Mouse (Mus musculus) A20 (cell line): ENCODE measurements around the gene Plekha5.
A peak's percentile ranks its signal among the peaks of the same experiment; 100 is the strongest.
"Not testable (repeated sequence)": the region's sequence is repeated elsewhere in the genome, so short reads cannot be mapped to it uniquely, and the experiment has no call there.

Experiments used
- DNase-seq: peaks from one replicate; pipeline ENCODE4 v3.0.0-alpha.2; 2011; ENCODE audit warnings: low read depth, low spot score

Plekha5 gene

DNA sequence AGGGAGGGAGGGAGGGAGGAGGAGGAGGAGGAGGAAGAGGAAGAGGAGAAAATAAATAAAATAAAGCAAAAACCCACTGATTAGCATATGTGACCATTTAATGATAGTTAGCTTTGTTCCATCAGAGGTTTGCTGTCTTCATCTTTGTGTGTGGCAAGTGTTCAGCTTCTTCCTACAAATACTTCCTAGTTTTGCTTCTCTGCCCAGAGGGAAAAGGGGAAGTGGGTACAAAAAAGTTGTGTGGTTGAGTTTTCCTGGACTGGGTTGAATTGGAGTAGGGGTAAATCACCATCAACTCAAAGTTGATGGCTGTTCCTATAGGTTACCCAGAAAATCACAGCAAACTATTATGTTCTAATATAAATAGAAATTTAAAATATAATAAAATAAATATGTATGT, 65.7 kb downstream of the Plekha5 start:
- no peak for DNase-seq

DNA sequence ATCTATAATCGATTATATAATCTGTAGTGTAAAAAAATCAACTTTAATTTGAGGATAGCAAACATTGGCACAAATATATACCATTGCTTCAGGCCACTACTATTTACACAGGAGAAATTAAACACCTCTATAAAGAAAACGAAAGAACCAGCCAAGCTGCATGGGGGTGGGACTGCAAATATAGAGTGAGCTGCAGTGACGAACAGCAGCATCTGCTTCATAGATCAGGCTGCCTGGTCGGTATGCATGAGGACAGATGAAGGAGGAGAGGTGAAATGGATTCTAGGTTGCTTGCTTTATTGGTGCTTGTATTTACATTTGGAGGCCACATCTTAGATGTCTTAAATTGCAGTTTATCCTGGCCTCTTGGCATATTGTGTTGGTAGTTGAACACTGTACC, 66.4 kb downstream of the Plekha5 start:
- no peak for DNase-seq

DNA sequence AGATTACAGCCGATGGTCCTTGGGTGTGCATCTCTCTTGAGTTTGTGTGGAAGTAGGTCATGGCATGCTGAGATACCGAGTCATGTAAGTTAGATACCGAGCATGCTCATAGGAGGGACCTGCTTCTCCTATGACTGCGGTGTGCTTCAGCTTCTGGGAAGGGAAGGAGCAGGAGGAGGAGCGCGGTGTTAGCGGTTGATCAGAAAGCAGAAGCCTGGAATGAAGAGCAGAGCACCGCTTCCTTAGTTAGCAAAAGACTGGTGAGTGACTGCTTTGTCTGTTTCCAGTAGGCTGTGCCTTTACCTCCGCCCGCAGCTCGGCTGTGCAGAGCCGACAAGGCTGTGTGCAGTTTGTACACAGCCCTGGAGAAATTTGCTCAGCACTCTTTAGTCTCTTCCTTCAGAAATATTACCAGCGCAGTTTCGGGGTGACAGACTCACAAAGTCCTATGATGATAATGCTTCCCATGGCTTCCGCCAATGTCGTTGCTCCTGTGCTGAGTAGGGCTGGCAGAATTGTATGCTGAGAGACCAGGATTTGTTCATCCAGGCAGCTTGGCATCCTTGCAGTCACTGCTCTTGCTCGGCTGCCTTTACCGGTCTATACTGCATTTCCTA, 67.2 kb downstream of the Plekha5 start:
- DNase-seq = no peak

DNA sequence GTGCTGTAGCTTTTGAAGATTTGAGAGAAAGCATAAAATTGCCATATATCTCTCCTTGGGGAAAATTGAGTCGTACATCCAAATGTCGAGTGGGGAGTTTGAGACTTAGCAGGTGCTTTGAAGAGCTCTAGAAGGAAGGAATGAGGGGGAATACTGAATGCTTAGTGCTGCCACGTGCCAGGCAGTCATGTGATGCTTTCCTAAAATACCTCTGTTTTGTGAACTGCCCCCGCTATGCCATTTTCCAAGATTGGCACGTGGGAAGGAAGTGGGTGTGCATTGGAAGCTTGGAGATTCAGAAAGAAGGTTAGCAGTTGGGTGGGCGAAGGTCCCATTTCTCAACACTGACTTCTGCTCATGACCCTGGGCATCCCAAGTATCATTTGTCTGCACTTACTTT, 68.2 kb downstream of the Plekha5 start:
- no peak for DNase-seq

DNA sequence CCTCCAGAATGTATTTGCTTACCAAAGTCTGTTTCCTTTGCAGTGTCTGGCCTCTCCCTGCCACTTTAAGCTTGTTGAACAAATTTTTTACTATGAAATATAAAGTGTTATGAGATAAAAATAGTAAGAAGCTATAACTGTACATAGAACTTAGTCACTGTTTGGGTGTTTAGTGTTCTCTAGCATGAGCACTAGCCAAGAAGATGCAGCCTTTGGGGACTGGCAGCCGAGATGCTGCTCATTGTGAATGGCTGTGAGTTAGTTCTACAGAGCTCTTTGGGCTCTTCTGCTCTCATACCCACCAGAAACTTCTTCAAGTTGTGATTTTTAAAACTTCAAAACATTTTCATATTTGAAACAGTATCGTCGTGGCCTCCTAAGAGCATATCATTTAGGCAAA, 74.2 kb downstream of the Plekha5 start:
- no peak for DNase-seq

DNA sequence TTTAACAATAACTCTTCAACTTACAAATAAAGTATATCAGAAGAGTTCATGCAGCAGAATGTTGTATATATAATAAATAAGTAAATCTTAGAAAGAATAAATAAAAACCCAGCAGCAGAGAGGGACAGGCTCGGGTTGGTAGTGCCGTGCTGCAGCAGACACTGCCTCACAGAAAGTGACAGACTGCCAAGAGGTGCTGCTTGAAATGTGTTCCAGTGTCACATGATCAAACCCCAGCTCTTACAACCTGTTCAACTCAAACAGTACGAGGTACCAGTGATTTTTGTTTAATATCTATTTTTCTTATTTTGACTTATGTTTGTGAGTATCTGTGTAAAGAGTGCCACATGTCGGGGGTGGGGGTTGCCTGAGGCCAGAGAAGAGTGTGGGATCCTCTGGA, 75.1 kb downstream of the Plekha5 start:
- DNase-seq = no peak

DNA sequence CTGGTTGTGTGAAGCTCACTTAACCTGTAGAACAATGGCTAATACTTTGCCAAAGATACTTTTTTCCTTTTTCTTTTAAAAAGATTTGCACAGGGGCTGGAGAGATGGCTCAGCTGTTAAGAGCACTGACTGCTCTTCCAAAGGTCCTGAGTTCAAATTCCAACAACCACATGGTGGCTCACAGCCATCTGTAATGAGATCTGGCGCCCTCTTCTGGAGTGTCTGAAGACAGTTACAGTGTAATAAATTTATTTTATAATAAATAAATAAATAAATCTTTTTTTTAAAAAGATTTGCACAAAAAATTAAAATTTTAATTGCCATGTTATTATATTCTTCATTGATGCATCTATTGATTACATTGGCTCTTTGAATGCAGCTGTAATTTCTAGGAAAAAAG, 77.0 kb downstream of the Plekha5 start:
- not testable (repeated sequence) for DNase-seq

DNA sequence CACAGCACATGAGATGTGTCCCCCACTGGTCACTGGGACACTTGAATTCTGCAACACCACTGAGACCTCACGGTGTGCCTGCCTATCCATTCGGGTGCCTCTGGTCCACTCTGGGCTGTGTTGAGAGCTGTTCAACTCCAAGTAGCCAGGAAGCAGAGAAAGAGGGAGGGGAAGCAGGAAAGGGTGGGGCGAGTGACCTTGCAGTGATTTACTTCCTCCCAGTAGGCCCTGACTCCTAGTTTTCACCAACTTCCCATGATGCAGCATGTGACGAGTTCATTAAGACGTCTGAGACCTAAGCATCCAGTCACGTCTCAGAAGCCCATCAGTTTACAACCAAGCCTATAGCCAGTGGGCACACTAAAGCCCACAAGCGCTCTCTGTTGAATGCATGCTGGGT, 78.0 kb downstream of the Plekha5 start:
- no peak for DNase-seq

DNA sequence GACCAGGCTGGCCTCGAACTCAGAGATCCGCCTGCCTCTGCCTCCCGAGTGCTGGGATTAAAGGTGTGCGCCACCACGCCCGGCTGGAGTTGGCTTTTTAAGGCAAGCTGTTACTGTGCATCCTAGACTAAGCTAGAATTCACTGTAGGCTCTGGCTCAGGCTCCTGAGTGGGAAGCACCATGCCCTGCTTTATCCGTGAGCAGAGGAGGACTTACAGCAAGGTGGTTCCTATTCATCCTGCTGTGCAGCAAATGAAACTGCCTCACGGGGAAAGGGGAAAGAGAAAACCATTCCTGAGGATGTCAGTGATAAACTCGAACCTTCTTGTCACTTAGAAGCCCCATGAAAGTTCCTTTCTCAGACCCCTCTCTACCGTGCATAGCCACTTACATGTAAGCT, 80.9 kb downstream of the Plekha5 start:
- DNase-seq = no peak

DNA sequence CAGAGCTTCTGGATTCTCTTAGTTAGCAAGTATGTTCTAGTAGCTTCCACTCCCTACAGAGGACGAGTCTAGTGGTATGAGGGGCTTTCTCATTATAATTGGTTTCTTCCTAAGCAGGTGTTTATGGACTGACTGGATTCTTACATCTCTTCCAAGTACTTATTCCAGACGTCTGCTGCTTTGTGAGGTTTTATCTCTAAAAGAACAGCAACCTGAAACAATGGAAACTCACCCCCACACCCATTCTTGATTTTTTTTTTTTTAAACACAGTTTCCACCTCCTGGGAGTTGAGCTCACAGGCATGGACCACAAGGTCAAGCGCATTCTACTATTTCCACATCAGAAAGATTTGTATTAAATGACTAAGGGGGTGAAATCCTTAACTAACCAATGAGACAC, 83.8 kb downstream of the Plekha5 start:
- DNase-seq = no peak

DNA sequence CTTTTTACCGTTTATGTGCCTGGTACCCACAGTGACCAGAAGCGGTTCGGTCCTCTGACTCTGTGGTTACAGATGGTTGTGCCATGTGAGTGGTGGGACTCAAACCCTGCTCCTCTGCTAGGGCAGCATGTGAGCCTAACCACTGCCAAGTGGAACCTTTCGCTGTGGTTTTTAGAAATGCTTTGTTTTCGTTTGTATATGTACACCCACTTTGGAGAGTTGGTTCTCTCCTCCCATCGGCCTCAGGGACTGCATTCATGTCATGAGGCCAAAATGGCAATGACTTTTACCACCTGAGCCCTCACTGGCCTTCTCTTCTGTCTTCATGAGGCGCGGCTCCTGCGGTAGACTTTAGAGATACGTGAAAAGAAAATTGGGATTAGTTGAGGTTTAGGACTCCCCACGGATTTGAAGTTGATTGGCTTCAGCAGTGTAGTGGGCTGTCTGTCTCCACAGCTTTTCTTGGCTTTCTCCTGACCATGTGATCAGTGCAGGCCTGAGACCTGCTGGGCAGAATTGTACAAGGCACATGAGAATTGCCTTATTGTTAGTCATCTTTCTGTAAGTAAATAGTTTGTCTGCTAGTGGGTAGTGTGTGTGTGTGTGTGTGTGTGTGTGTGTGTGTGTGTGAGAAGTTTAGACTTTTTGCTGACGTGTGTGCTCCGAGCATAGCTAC, 84.8 kb downstream of the Plekha5 start:
- no peak for DNase-seq

DNA sequence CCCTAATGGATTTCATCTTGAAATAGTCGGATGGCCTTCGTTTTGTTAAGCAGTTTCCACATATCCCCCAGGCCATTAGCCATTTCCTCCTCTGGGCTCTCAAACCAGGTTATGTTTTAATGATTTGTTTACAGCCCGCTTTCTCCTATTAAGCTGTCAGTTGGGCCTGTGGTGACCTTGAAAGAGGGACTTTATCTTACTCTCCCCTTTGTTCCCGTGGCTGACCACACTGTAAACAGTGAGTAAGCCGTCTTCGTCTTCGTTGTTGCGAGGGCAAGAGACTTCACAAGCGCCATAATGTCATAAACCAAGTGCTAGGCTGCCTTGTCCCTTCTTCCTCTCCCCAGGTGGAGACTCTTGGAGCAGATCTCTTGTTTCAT, 85.3 kb downstream of the Plekha5 start:
- no peak for DNase-seq

DNA sequence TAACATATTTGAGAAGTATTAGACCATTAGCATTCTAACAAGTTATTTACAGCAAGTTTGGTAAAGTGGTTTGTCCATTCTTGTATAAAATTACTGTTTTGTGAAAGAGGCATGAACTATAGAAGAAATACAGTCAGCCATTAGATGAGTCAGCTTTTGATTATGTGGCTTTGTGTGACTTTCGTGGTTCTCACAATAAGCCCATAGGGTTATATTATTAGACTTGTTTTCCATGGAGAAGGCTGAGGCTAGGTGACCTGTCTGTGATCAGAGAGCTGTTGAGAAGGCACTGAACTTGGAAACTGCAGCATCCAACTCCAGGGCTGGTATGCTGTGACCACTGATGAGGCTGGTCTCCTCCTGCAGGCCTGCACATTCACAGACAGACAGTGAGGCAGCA, 88.2 kb downstream of the Plekha5 start:
- no peak for DNase-seq

DNA sequence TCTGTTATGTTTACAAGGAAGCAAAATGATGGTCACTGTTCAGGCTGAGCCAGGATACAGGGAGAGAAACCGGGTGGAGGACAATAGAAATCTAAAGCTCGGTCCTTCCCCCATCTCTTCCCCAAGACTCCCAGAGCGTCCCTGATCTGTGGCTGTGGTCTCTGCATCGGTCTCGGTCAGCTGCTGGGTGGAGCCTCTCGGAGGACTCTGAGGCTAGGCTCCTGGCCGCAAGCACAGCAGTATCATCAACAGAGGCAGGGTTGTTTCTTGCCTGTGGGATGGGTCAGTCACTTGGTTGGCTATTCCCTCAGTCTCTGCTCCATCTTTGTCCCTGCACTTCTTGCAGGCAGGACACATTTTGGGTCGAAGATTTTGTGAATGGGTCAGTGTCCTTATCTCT, 88.6 kb downstream of the Plekha5 start:
- no peak for DNase-seq

DNA sequence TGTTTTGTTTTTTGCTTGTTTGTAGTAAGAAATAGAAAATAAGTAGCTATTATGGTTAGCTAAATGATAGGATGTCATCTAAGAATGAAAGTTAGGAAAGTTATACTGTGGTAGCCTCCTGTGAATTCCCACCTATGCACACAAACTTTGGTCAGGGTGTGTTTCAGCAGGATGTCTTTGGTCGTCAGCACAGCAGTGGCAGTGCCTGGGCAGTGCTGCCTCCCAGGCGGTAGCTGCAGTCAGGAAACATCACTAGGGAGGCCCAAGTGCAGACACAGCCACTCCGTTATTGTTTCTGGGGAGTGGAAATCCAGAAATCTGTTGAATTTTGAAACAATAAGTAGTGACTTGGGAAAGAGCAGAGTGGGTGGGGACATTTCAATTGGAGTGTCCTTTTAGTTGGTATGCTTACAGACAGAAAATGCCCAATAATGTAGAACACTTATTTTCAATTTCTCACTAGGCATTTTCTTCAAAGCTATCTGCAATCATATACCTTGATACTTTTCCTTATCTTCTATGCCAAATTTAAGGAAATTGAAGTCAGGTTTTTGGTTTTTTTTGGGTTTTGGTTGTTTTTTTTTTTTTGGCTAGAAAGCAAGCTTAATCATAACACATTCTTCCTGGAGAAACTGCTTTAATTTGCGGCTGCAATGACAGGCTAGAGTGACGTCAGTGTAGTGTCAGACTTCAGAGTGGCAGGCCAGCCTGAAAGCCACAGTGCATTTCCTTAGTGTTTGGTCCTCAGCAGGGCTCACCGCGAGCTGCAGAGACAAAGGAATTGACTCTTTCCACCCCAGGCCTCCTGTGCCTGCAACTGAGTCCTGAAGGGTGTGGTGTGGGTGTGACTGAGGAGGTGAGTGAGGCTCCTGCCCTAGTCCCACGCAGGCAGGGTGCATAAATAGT, 90.6 kb downstream of the Plekha5 start:
- DNase-seq = no peak

DNA sequence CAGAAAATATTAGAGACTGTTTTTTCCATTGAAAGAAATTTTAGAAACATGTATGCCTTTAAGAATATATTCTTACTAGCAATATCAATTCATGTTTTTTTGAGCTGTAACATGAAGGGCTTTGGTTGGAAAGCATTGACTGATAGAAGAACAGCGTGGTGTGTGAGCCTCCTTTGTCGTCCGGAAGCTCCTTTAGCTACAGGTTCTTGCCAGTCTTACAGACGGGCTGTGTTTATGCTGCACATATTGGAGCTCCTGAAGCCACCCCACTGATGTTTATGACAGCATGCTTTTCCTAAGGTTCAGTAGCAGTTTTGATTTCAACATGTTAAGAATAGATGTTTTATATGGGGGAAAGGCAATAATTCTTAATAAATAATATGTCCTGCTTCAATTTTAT, 91.7 kb downstream of the Plekha5 start:
- DNase-seq = no peak

DNA sequence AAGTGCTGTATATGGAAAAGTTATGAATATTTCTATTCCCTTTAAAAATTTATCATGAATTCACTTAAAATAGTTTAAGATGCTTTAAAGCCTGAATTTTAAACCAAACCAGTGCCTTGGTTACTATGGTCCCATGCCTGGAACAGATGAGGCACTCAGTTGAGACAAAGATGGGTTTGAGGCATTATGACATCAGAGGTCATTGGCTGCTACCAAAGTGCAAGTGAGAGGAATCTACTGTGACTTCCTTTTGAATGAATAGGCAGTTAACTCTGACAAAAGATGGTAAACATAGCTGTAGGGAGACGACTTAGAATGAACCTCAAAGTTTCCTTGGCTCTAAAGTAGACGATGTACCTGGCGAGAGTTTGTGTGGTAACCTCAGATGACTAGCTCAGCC, 92.3 kb downstream of the Plekha5 start:
- DNase-seq = no peak

DNA sequence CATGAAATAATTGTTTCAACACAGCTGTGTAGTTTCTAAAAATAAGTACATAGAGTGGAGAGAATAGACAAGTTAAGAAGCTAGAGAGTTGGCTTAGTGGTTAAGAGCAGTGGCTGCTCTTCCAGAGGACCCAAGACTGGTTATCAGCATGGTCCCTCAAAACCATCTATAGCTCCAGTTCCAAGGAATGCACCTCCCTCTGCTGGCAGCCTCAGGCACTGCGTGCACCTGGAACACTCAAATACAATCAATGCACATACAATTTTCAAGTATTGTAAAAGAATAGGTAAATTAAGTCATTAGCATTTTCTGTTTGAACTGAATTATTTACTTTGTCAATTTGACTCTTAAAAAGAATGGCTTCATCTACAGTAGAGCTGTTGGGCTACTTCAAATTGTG, 93.3 kb downstream of the Plekha5 start:
- DNase-seq = peak; percentile 4

DNA sequence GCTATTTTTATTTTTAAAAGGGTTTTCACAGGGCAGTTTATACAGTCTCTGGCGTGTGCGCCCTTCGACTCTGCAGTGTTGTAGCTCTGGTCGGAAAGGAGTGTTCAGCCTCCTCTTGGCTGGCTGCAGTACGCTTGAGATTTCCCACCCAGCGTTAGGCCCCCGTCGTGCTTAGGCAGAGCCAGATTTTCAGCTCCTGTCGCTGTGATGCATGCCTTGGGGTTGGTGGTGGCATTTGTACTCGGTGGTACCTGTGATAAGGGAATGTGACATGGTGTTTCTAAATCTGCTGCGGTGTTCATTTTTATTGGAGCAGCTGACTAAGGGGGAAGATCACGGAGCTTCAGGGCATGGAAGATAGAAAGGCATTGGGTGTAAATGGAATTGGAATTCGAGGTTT, 95.2 kb downstream of the Plekha5 start:
- no peak for DNase-seq

DNA sequence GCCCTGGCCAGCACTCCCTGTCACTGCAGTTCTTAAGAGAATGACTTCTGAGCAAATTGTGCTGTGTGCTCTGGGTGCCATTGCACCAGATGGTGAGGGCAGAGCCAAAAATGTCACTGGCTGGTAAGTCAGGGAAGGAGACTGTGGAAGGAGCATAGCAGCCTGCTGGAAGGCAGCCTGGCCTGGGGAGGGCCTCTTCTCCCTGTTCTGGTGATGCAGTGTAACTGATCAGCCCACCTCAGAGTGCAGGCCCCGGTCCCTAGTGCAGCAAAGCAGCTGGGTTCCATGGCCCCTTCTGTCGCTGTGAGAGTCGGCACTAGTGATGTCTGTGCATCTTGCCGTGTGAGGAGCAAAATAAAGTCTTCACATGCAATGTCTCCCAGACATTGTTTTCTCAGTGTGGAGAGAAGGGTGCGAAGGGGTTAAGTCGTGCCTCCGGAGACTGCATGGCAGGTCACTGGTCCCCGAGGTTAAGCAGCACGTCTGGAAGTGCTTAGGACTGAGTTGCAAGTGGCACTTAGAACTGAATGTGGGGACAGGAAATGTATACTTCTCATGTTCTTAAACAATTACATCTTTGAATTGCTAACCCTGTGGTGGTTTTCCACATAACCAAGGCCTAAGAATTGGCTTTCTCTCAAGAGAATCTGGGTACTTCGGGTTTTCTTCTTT, 95.8 kb downstream of the Plekha5 start:
- no peak for DNase-seq

DNA sequence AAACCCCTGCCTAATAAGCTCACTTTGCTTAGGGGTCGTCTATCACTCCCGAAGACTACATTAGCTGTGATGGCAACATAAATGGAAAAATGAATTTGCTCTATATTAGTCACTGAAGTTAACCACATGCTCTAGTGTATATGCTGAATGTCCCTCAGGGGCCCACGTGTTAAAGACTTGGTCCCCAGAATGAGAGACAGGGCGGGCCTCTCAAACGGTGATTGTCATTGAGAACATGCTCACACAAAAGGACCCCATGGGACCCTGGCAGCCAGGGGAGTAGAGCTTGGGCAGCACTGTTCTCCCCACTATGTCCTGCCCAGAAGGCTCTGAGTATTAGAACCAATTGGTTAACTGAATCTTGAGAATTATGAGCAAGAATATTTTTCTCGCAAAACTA, 97.1 kb downstream of the Plekha5 start:
- DNase-seq = no peak

DNA sequence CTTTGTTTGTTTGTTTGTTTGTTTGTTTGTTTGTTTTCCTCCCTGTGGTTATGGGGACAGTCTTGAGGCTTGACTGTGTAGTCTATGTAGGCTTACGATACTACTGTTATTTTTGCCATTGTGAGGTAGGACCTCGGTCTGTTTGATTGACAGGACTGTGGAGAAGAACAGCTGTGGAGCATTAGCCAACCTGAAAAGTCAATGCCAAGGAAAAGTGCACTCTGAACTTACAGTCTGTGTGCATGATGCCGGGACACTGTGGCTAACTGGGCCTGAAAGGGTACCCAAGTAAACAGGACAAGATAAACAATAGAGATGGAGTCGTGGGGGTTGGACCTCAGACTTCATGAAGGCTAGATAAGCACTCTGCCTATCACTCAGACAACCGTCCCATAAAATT, 98.0 kb downstream of the Plekha5 start:
- DNase-seq = no peak
